Mouse (Mus musculus): ENCODE results near the gene Dbp.

- TF ChIP-seq CTCF (IDR thresholded peaks at IDR 0.05; ENCODE audit: control insufficient read depth, insufficient read depth, insufficient read length) (no peak), MYOG (IDR thresholded peaks at IDR 0.05; ENCODE audit: control insufficient read depth, extremely low read depth, insufficient read length) (no peak), FOSL1 (IDR thresholded peaks at IDR 0.05; ENCODE audit: insufficient read depth, low read length, poor library complexity, severe bottlenecking) (no peak), MAX (IDR thresholded peaks at IDR 0.05) (no peak)
Observed at GRCm38 (mm10) chr7:45713396-45713795, 8.5 kb downstream of the Dbp start.

Data from C2C12 (cell line).